In the genomic region with DNA sequence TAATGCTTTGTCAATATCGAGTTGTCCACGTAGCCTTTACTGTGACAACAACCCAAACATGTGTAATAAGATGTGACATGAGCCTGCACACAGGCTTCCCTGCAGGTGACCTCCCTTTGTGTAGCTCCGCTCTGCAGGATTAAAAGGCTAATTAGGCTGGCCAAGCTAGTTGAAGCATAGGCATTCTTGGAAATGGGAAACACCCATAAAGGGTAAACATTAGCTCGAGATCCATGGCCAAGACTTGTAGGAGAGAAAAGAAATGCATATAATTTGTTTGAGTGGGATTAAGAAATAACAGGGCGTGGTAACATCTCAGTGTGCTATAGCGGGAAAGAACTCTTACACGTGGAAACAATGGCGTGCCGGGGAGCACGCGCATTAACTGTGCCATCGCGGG, we compare ENCODE assay signal across 15 mouse cellular contexts. TPM values are rescaled to one million over a fixed set of nuclear protein-coding genes. Genes with fewer than 3 reads are reported as not detected.
DNase-seq lines count a peak whose midpoint lies in the region; ATAC-seq and TF ChIP-seq lines count a peak whose summit lies in the region.
"Had no signal": no experiment of that assay in that cellular context is flagged by ENCODE, and none has a peak within 500 bp of the region (broad histone marks: within the 10 kb centered on the region; RNA-seq: fewer than 3 reads in every experiment).

No protein-coding gene starts in this region.

- no peaks in the 10 kb centered on the region for H3K36me3 ChIP-seq in embryonic facial prominence, embryonic 14.5 days (ENCODE audit: control insufficient read depth, insufficient read depth, low read length)
- H3K36me3 ChIP-seq in intestine, embryonic 16.5 days (ENCODE audit: control insufficient read depth, insufficient read depth, low read length), result no peaks in the 10 kb centered on the region
- no peaks in the 10 kb centered on the region for H3K36me3 ChIP-seq in midbrain, embryonic 14.5 days (ENCODE audit: control insufficient read depth, insufficient read depth, low read length)
- H3K36me3 ChIP-seq in thymus, adult 2 months (ENCODE audit: control insufficient read depth, insufficient read depth, low read length), result no peaks in the 10 kb centered on the region
- H3K36me3 ChIP-seq: embryonic facial prominence, embryonic 12.5 days; hindbrain, embryonic 12.5 days; neural tube, embryonic 13.5 days had no signal

- DNase-seq in heart, adult 11 months, result peak; percentile 81
- DNase-seq in heart, postnatal 14 days, result no peak
- peak; percentile 39 for DNase-seq in embryonic facial prominence, embryonic 14.5 days (ENCODE audit: low spot score)
- peak; percentile 50 for DNase-seq in midbrain, embryonic 14.5 days
- DNase-seq in adrenal gland, postnatal 10 days, result no peak
- DNase-seq in thymus, adult 2 months, result no peak
- no peak for DNase-seq in cerebellum, adult 8-10 months
- DNase-seq: adrenal gland, postnatal 36 days; lung, adult 18-20 months had no signal

- ATAC-seq in embryonic facial prominence, embryonic 14.5 days (ENCODE audit: low read depth), result peak; percentile 47; the same call in 1 of the 2 replicates
- ATAC-seq in intestine, embryonic 16.5 days, result peak; percentile 52
- ATAC-seq in midbrain, embryonic 14.5 days (ENCODE audit: low FRiP score, low TSS enrichment), result no peak; the same call in 1 of the 2 replicates

- no peak overlapping the region for H3K4me2 ChIP-seq in embryonic facial prominence, embryonic 14.5 days (ENCODE audit: low read depth, low read length)
- no peak overlapping the region for H3K4me2 ChIP-seq in intestine, embryonic 16.5 days (ENCODE audit: low read depth, low read length)
- H3K4me2 ChIP-seq in midbrain, embryonic 14.5 days (ENCODE audit: low read length), result peak overlapping the region; percentile 4; the same call in 1 of the 2 replicates
- H3K4me2 ChIP-seq: embryonic facial prominence, embryonic 12.5 days; hindbrain, embryonic 12.5 days; neural tube, embryonic 13.5 days had no signal

- H3K27ac ChIP-seq in embryonic facial prominence, embryonic 14.5 days (replicated peaks; ENCODE audit: low read depth, low read length), result no peak overlapping the region
- 0 out of 2 replicates have a peak overlapping the region, but pooled peaks have one; percentile 4 for H3K27ac ChIP-seq in intestine, embryonic 16.5 days (ENCODE audit: low read length)
- no peak overlapping the region for H3K27ac ChIP-seq in midbrain, embryonic 14.5 days (replicated peaks; ENCODE audit: low read depth, low read length)
- no peak overlapping the region for H3K27ac ChIP-seq in thymus, adult 2 months (ENCODE audit: control insufficient read depth, insufficient read depth, low read length)
- H3K27ac ChIP-seq: embryonic facial prominence, embryonic 12.5 days; hindbrain, embryonic 12.5 days; left cerebral cortex, adult 2 months had no signal

- no peak overlapping the region for H3K4me3 ChIP-seq in embryonic facial prominence, embryonic 14.5 days (ENCODE audit: low read depth, low read length)
- no peak overlapping the region for H3K4me3 ChIP-seq in intestine, embryonic 16.5 days (ENCODE audit: low read length)
- H3K4me3 ChIP-seq in midbrain, embryonic 14.5 days (replicated peaks; ENCODE audit: low read depth, low read length), result no peak overlapping the region
- no peak overlapping the region for H3K4me3 ChIP-seq in thymus, adult 2 months (ENCODE audit: control insufficient read depth, insufficient read depth, low read length)
- H3K4me3 ChIP-seq: embryonic facial prominence, embryonic 12.5 days; hindbrain, embryonic 12.5 days; left cerebral cortex, adult 2 months; neural tube, embryonic 13.5 days had no signal

- TF ChIP-seq CTCF in thymus, adult 2 months (IDR thresholded peaks at IDR 0.05; ENCODE audit: borderline replicate concordance, control insufficient read depth, extremely low read depth, insufficient read depth, low read length, poor library complexity), result no peak

- 0 out of 2 replicates have a peak, but pooled peaks cover 3% of the 10 kb centered on the region for H3K4me1 ChIP-seq in embryonic facial prominence, embryonic 14.5 days (ENCODE audit: control insufficient read depth, insufficient read depth, low read length)
- peaks cover 20% of the 10 kb centered on the region for H3K4me1 ChIP-seq in intestine, embryonic 16.5 days (ENCODE audit: control insufficient read depth, insufficient read depth, low read length)
- peaks cover 17% of the 10 kb centered on the region for H3K4me1 ChIP-seq in midbrain, embryonic 14.5 days (ENCODE audit: control insufficient read depth, insufficient read depth, low read length)
- H3K4me1 ChIP-seq in thymus, adult 2 months (replicated peaks; ENCODE audit: control insufficient read depth, insufficient read depth, low read length), result no peaks in the 10 kb centered on the region

- H3K9me3 ChIP-seq in embryonic facial prominence, embryonic 14.5 days (ENCODE audit: control insufficient read depth, low read length), result no peaks in the 10 kb centered on the region
- H3K9me3 ChIP-seq in intestine, embryonic 16.5 days (ENCODE audit: control insufficient read depth, low read length), result no peaks in the 10 kb centered on the region
- H3K9me3 ChIP-seq in midbrain, embryonic 14.5 days (ENCODE audit: control insufficient read depth, low read length), result no peaks in the 10 kb centered on the region
- H3K9me3 ChIP-seq: embryonic facial prominence, embryonic 12.5 days; hindbrain, embryonic 12.5 days; neural tube, embryonic 13.5 days had no signal

- WGBS in embryonic facial prominence, embryonic 14.5 days, result 78% methylated on average over 13 of the region's 13 CpGs
- 74% methylated on average over 13 of the region's 13 CpGs for WGBS in intestine, embryonic 16.5 days
- WGBS in midbrain, embryonic 14.5 days, result 11% methylated on average over 13 of the region's 13 CpGs
- WGBS in thymus, adult 2 months, result 97% methylated on average over 13 of the region's 13 CpGs

- H3K27me3 ChIP-seq in embryonic facial prominence, embryonic 14.5 days (replicated peaks; ENCODE audit: control insufficient read depth, insufficient read depth, low read length), result no peaks in the 10 kb centered on the region
- no peaks in the 10 kb centered on the region for H3K27me3 ChIP-seq in intestine, embryonic 16.5 days (replicated peaks; ENCODE audit: control insufficient read depth, insufficient read depth, low read length)
- H3K27me3 ChIP-seq in midbrain, embryonic 14.5 days (ENCODE audit: control insufficient read depth, insufficient read depth, low read length), result peaks cover 13% of the 10 kb centered on the region
- no peaks in the 10 kb centered on the region for H3K27me3 ChIP-seq in thymus, adult 2 months (ENCODE audit: control insufficient read depth, insufficient read depth, low read length)
- H3K27me3 ChIP-seq: embryonic facial prominence, embryonic 12.5 days; hindbrain, embryonic 12.5 days; neural tube, embryonic 13.5 days had no signal

- no peak overlapping the region for H3K9ac ChIP-seq in embryonic facial prominence, embryonic 14.5 days (ENCODE audit: low read depth, low read length)
- H3K9ac ChIP-seq in intestine, embryonic 16.5 days (ENCODE audit: low read depth, low read length), result no peak overlapping the region
- no peak overlapping the region for H3K9ac ChIP-seq in midbrain, embryonic 14.5 days (replicated peaks; ENCODE audit: low read length)
- H3K9ac ChIP-seq: embryonic facial prominence, embryonic 12.5 days; hindbrain, embryonic 12.5 days; neural tube, embryonic 13.5 days had no signal

- TF ChIP-seq POLR2A in thymus, adult 2 months (IDR thresholded peaks at IDR 0.05; ENCODE audit: control insufficient read depth, extremely low read depth, insufficient read depth, low read length, poor library complexity), result no peak

- intact Hi-C loops in heart, postnatal 14 days (cut with DNase I), result no loop called here

RNA-seq across cellular contexts. Expression of gene Gm10309, which starts 39.2 kb away (rescaled TPM):
- total RNA-seq in heart, postnatal 14 days (2021), result not detected
- polyA plus RNA-seq in embryonic facial prominence, embryonic 14.5 days (2014; fragmentation: Nextera tagmentation; extraction: Ambion mirVana), result 0.11 and 0.24 TPM in 2 replicates
- 0.24 and 0.37 TPM in 2 replicates for polyA plus RNA-seq in intestine, embryonic 16.5 days (2015; fragmentation: Nextera tagmentation; extraction: Ambion mirVana)
- polyA plus RNA-seq in midbrain, embryonic 14.5 days (2014; fragmentation: Nextera tagmentation; extraction: Ambion mirVana), result 0.13 TPM in 1 of 2 replicates, not detected in the other
- total RNA-seq in adrenal gland, postnatal 10 days (2021), result under 1 TPM in 1 of 2 experiments, not detected in 1; 0.15 TPM
- polyA plus RNA-seq in thymus, adult 2 months (2012; rRNA removed), result not detected in 2 replicates
- total RNA-seq: adrenal gland, postnatal 36 days; left cerebral cortex, adult 2 months; megakaryocyte, adult 5-6 weeks had no signal

Comparison
In these comparisons a context has a peak if more than half of its experiments do, and no peak if none do; other contexts are left out.
1. DNase-seq: peak in heart, adult 11 months (single experiment), embryonic facial prominence, embryonic 14.5 days (single experiment) and midbrain, embryonic 14.5 days (single experiment); none in heart, postnatal 14 days (0 of 2), adrenal gland, postnatal 10 days (single experiment), thymus, adult 2 months (single experiment) and cerebellum, adult 8-10 months (single experiment).